Mouse (Mus musculus) spleen, adult 2 months (tissue): Measurements from ENCODE around the gene Chst8. TPM values are rescaled to one million over a fixed set of nuclear protein-coding genes. Genes with fewer than 3 reads are reported as not detected.

Experiments used
- DNase-seq, 2 experiments: peaks; one replicate each; pipeline versions ENCODE4 v3.0.0 to v3.0.0-alpha.2; 2012 to 2021; ENCODE audit warnings: low spot score in 2 of 2, low read depth in 1 of 2
- H3K27ac ChIP-seq: fragments of 200-500 bp; 2 replicates; pipeline ENCODE4 v1.5.1; 2012; ENCODE audit warnings: low read length, inconsistent platforms; ENCODE audit not compliant: insufficient read depth
- H3K27me3 ChIP-seq: fragments of 200-500 bp; 2 replicates; pipeline ENCODE4 v1.6.1; 2012; ENCODE audit warnings: mild to moderate bottlenecking, moderate library complexity, low read length, inconsistent platforms; ENCODE audit not compliant: control insufficient read depth, insufficient read depth
- H3K36me3 ChIP-seq: fragments of 200-500 bp; 2 replicates; pipeline ENCODE4 v1.6.1; 2012; ENCODE audit warnings: mild to moderate bottlenecking, low read length, inconsistent platforms; ENCODE audit not compliant: control insufficient read depth, insufficient read depth
- H3K4me1 ChIP-seq: fragments of 200-500 bp; 2 replicates; pipeline ENCODE4 v1.6.1; 2011; ENCODE audit warnings: inconsistent platforms; ENCODE audit not compliant: control insufficient read depth, insufficient read depth, insufficient read length
- H3K4me3 ChIP-seq: fragments of 200-500 bp; 2 replicates; pipeline ENCODE4 v1.5.1; 2011; ENCODE audit warnings: mild to moderate bottlenecking, inconsistent platforms; ENCODE audit not compliant: insufficient read depth, insufficient read length; ENCODE audit errors: extremely low read depth
- CTCF ChIP-seq: fragments of 200-500 bp; IDR thresholded peaks from 2 replicates; pipeline ENCODE4 v1.5.1; 2011; ENCODE audit warnings: mild to moderate bottlenecking, inconsistent platforms; ENCODE audit not compliant: insufficient read depth, insufficient read length, insufficient replicate concordance; ENCODE audit errors: extremely low read depth
- POLR2A ChIP-seq: fragments of 200-500 bp; IDR thresholded peaks from 2 replicates; pipeline ENCODE4 v1.6.1; 2011; ENCODE audit warnings: low read depth, low read length, inconsistent platforms
- WGBS: fragments of 180-500 bp; shearing (Covaris S2); methylation state at CpG from one replicate; pipeline ENCODE4 v1.1.7; 2018; 5-methylcytosine and 5-hydroxymethylcytosine counted together
- polyA plus RNA-seq: library from polyadenylated mRNA; depleted of rRNA; stranded (reverse); fragments of >200 nt; gene quantifications from 2 replicates; pipeline ENCODE4 v1.2.3, GENCODE M21; 2012

Chst8 gene
- polyA plus RNA-seq, 1 experiment: 1.6 TPM

DNA sequence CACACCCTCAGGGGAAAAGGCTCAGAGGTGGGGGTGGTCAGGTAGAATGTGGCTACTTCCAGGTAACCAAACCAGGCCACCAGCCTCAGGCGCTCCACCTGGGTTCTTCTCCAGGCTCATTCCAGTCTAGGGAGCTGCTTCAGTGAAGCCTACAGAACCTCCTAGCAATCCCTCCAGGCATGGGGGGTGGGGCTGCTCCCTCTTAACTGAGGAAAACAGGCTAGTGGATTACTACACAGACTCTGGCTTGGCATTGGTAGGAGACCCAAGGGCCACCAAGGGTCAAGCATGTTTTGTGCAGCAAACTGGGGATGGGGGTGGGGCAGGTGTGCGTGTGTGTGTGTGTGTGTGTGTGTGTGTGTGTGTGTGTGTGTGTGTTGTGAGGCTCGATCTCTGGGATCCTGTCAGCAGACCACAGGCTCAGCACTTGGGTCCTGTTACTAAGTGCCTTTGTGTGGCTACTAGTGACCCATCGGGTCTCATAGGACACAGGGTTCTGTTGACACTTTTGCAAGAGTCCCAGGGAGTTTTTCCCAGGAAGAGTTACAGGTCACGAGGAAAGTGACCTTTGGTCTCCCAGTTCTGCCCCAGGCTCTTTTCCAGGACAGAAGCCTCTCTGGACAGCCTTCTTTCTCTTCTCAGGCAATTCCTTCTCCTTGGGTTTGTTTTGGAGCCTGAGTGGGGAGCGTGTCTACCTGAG, 153.0 kb downstream of the Chst8 start:
- no peak overlapping the region for H3K27ac ChIP-seq

DNA sequence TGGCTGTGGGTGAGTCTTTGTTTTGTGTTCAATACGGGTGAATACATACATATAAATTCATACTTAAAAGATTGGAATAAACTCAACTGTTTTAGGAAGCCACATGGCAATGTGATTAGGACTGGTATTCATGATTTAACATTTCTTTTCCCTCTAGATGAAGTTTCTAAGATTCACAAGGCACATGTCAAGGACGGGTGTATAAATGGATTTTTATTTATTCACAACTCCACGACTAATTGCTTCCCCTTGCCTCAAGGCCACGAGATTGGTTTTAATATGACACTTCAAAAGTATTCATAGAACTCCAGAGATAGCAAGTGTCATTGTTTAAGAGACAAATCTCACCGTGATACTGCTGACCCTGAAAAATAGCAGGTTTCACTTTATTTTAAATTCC, 155.9 kb downstream of the Chst8 start, which contains the start of gene Kctd15:
TSS of gene Kctd15 (minus strand) at position 101 of the 400 bp plus-strand sequence.
- H3K4me3 ChIP-seq: no peak within 1 kb of the TSS; the same call in 1 of the 2 replicates
- no peak for DNase-seq
- H3K4me1 ChIP-seq: peaks cover 4% of the 10 kb centered on the region; the same call in 1 of the 2 replicates
- TF ChIP-seq POLR2A (no peak), CTCF (no peak)
- no peaks in the 10 kb centered on the region for H3K36me3 ChIP-seq
- 75% methylated on average over 5 of the region's 5 CpGs for WGBS
- peaks cover 22% of the 10 kb centered on the region for H3K27me3 ChIP-seq
- H3K27ac ChIP-seq: no peak within 1 kb of the TSS

More for the DNA sequence above, 153.0 kb downstream of the Chst8 start:
- TF ChIP-seq POLR2A (no peak), CTCF (no peak)
- Histone ChIP-seq H3K27me3 (peaks cover 12% of the 10 kb centered on the region), H3K4me1 (peaks cover 4% of the 10 kb centered on the region; the same call in 1 of the 2 replicates), H3K4me3 (no peak overlapping the region), H3K36me3 (no peaks in the 10 kb centered on the region)
- DNase-seq: no peak
- WGBS: 74% methylated on average over 6 of the region's 6 CpGs

DNA sequence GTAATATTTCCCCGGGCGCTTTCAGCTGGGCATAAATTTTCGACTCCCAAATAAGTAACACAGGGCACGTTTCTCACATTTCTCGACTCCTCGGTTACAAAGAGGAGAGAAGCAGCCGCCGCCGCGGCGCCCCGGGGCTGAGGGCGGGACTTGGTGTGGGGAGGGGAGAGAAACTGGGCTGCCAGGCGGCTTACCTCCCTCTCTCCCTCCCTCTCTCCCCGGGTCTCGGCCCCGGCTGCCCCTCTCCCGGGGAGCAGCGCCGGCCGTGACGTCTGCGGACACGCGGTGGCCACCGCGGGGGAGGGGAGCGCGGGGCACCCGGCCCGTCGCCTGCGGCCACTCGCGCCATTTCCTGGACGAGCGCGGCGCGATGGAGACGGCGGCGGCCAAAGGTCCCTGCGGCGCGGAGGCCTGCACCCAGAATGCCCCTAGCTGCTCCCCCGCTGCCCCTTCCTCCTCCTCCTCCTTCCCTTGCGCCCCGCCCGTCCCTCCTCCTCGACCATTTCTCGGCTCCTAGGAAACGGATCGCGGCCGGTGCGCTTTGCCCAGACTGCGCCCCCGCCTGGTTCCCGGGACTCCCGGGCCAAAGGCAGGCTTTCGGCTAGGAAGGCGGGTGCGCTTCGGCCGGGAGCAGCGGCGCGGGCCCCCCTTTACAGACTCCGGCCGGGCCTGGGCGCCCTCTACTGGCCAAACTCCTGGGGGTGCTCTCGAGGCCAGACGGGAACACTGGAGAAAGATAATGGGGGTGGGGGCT, 157.2 kb downstream of the Chst8 start:
- Histone ChIP-seq H3K4me1 (peaks cover 4% of the 10 kb centered on the region; the same call in 1 of the 2 replicates), H3K27ac (no peak overlapping the region; the same call in 1 of the 2 replicates), H3K27me3 (peaks cover 22% of the 10 kb centered on the region), H3K4me3 (peak overlapping the region; percentile 49), H3K36me3 (no peaks in the 10 kb centered on the region)
- peak in 1 of 2 experiments; percentile 46 for DNase-seq
- TF ChIP-seq CTCF (peak; percentile 35; the same call in 1 of the 2 replicates), POLR2A (no peak)
- WGBS: 1% methylated on average over 68 of the region's 74 CpGs

DNA sequence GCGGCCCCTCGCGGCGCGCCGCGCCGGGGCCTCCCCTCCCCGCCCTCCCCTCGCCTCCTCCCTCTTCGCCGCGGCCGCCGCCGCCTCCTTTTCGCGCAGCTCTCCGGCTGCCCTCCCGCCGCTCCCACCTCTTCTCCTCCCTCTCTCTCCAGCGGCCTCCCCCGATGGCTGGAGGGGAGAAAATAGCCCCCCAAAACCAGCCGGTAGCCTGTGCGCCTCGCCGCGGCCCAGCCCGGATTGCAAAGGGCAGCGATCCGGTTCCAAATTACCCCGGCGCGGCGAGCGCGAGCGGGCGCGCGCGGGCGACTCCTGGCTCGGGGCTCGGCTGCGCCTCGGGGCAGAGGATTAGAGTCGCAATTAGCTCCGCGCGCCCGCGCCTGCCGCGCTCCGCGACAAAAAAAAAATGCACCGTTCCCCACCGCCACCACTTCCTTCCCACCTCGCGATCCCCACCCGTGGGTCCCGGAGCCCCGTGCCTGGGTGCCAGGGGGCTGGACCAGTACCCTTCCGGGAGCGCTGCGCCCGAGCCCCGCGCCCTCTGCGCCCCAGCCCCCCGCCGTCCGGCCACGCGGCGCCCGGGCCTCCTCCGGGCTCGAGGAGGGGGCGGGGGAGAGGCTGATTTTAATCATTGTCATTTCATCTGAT, 157.9 kb downstream of the Chst8 start:
- no peak for DNase-seq
- WGBS: under 1% methylated on average over 58 of the region's 81 CpGs
- Histone ChIP-seq H3K27me3 (peaks cover 22% of the 10 kb centered on the region), H3K4me1 (peaks cover 4% of the 10 kb centered on the region; the same call in 1 of the 2 replicates), H3K4me3 (peak overlapping the region; percentile 49), H3K27ac (peak overlapping the region; percentile 45), H3K36me3 (no peaks in the 10 kb centered on the region)
- TF ChIP-seq POLR2A: no peak
- no peak for TF ChIP-seq CTCF

DNA sequence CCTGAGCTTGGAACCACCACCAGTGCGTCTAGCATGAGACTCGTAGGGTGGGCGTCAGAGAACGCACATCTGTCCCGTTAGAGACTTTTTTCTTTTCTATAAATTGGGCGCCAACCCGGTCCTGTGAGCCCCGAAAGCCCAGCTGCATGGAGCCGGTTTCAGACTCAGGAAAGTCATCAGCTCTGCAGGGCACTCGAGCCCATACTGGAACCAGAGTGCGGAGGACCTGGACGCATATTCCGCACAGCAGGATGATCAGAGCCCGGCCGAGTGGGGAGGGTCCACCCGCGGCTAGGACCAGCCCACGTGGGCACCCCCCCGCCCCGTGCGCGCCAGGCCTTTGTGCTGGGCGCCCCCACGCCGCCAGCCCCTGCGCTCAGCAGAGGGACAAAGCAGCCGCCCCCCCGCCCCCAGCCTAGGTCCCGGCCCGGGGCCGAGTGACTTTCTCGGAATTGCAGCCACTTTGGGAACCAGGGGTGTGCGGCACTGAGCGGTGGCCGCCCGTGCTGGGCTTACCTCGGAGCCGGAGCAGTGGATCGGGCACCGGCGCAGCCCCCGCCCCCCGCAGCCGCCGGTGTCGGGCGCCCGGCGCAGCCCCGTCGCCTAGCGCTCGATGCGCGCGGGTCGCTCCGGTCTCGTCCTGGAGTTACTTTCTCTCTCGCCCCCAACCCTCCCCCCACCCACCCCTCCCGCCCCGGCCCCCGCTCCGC, 158.6 kb downstream of the Chst8 start:
- DNase-seq: no peak
- peaks cover 22% of the 10 kb centered on the region for H3K27me3 ChIP-seq
- peak overlapping the region; percentile 38; the same call in 1 of the 2 replicates for H3K4me3 ChIP-seq
- H3K27ac ChIP-seq: peak overlapping the region; percentile 40; the same call in 1 of the 2 replicates
- no peaks in the 10 kb centered on the region for H3K36me3 ChIP-seq
- peaks cover 4% of the 10 kb centered on the region; the same call in 1 of the 2 replicates for H3K4me1 ChIP-seq
- TF ChIP-seq POLR2A (no peak), CTCF (no peak)
- 3% methylated on average over 52 of the region's 64 CpGs for WGBS

DNA sequence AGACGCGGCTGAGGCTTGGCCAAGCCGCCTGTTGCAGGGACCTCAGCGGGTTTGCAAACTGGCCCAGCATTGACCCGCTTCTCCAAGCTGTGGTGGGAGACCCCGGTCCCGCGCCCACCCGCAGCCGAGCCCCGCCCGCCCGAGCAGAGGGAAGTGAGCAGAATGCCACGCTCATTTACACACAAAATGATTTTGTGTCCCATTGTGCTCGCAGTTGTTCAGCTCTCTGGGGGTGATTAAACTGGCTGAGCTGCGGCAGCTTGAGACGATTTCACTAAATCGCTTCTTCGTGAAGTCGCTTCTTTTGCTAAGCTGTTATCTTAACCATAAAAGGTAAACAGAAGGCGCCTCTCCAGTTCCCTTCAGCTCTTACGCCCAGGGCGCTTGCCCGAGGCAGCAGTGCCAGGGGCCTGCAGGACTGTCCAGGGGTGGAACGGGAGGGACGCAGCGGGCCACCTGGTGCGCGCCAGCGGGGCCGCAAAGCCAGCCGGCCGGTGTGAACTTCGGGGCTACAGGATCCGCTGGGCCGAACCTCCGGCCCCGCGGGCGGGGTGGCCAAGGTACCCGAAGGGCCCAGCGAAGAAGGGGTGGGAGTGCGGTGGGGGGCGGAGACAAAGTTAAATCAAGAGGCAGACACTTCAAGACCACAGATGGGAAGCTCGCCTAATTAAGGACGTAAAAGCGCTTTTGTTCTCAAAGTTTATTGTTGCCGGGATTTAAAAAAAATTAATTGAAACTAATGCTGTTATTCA, 159.6 kb downstream of the Chst8 start:
- TF ChIP-seq POLR2A (no peak), CTCF (no peak)
- peaks cover 22% of the 10 kb centered on the region for H3K27me3 ChIP-seq
- 6% methylated on average over 48 of the region's 48 CpGs for WGBS
- H3K4me3 ChIP-seq: no peak overlapping the region
- peaks cover 4% of the 10 kb centered on the region; the same call in 1 of the 2 replicates for H3K4me1 ChIP-seq
- DNase-seq: no peak
- H3K27ac ChIP-seq: no peak overlapping the region
- H3K36me3 ChIP-seq: no peaks in the 10 kb centered on the region
